Mouse (Mus musculus) limb, embryonic 15.5 days (tissue): ENCODE measurements around the gene Pnpla7. TPM values are rescaled to one million over a fixed set of nuclear protein-coding genes. Genes with fewer than 3 reads are reported as not detected.

Experiments
- ATAC-seq: fragments of 200-750 bp; cut with Nextera tagmentation; 2 replicates; pipeline ENCODE4 v1.8.0; 2017; ENCODE audit warnings: low read depth, moderate TSS enrichment; ENCODE audit not compliant: insufficient number of reproducible peaks, low FRiP score, low TSS enrichment
- H3K27ac ChIP-seq: fragments of 300-500 bp; sonication (generic); 2 replicates; pipeline ENCODE4 v1.5.1; 2015; ENCODE audit warnings: moderate library complexity, mild to moderate bottlenecking, inconsistent platforms
- H3K27me3 ChIP-seq: fragments of 300-500 bp; sonication (generic); 2 replicates; pipeline ENCODE4 v1.6.1; 2015; ENCODE audit warnings: inconsistent platforms
- H3K36me3 ChIP-seq: fragments of 300-500 bp; sonication (generic); 2 replicates; pipeline ENCODE4 v1.6.1; 2015; ENCODE audit warnings: inconsistent platforms
- H3K4me1 ChIP-seq: fragments of 300-500 bp; sonication (generic); 2 replicates; pipeline ENCODE4 v1.6.1; 2015; ENCODE audit warnings: inconsistent platforms
- H3K4me2 ChIP-seq: fragments of 300-500 bp; sonication (generic); 2 replicates; pipeline ENCODE4 v1.6.1; 2015; ENCODE audit warnings: mild to moderate bottlenecking, inconsistent platforms
- H3K4me3 ChIP-seq: fragments of 300-500 bp; sonication (generic); 2 replicates; pipeline ENCODE4 v1.5.1; 2015; ENCODE audit warnings: mild to moderate bottlenecking, inconsistent platforms
- H3K9ac ChIP-seq: fragments of 300-500 bp; sonication (generic); 2 replicates; pipeline ENCODE4 v1.6.1; 2015; ENCODE audit warnings: inconsistent platforms
- H3K9me3 ChIP-seq: fragments of 300-500 bp; sonication (generic); 2 replicates; pipeline ENCODE4 v1.6.1; 2016; ENCODE audit warnings: inconsistent platforms
- WGBS: fragments of 180-500 bp; shearing (Covaris S2); methylation state at CpG from one replicate; pipeline ENCODE4 v1.1.7; 2015; 5-methylcytosine and 5-hydroxymethylcytosine counted together
- polyA plus RNA-seq: library from polyadenylated mRNA; unstranded; fragments of >200 nt; fragmentation: Nextera tagmentation; extraction: Ambion mirVana; gene quantifications from 2 replicates; pipeline ENCODE4 v1.2.1, GENCODE M21; 2015

The Pnpla7 gene
- polyA plus RNA-seq, 1 experiment from 2014 or later = 7.1 TPM

- H3K9me3 ChIP-seq = no peaks in the 10 kb centered on the region
- H3K36me3 ChIP-seq = peaks cover 30% of the 10 kb centered on the region
- H3K4me1 ChIP-seq = peaks cover 12% of the 10 kb centered on the region
- H3K9ac ChIP-seq = peak within 1 kb of the TSS; percentile 69
- peak within 1 kb of the TSS; percentile 80 for H3K4me3 ChIP-seq
- H3K27me3 ChIP-seq = no peaks in the 10 kb centered on the region
- peak within 1 kb of the TSS; percentile 78 for H3K4me2 ChIP-seq
- 3% methylated on average over 47 of the region's 47 CpGs for WGBS
- H3K27ac ChIP-seq = no peak within 1 kb of the TSS
- peak; percentile 78 for ATAC-seq
Measured at GRCm38 (mm10) chr2:25054221-25055067, 78.6 kb downstream of the Pnpla7 start, which contains the start of gene Nsmf. Gene Nsmf (plus strand): TSS chr2:25054355.

- H3K4me2 ChIP-seq = peak overlapping the region; percentile 78
- no peak overlapping the region for H3K27ac ChIP-seq
- H3K9me3 ChIP-seq = no peaks in the 10 kb centered on the region
- no peaks in the 10 kb centered on the region for H3K27me3 ChIP-seq
- peaks cover 36% of the 10 kb centered on the region for H3K36me3 ChIP-seq
- H3K9ac ChIP-seq = peak overlapping the region; percentile 69
- 62% methylated on average over 2 of the region's 2 CpGs for WGBS
- H3K4me3 ChIP-seq = peak overlapping the region; percentile 80
- ATAC-seq = no peak
- peaks cover 12% of the 10 kb centered on the region for H3K4me1 ChIP-seq
Measured at GRCm38 (mm10) chr2:25055068-25055405, 79.2 kb downstream of the Pnpla7 start.

- 91% methylated on average over 21 of the region's 21 CpGs for WGBS
- H3K27me3 ChIP-seq = no peaks in the 10 kb centered on the region
- H3K9ac ChIP-seq = no peak overlapping the region
- H3K36me3 ChIP-seq = peaks cover 41% of the 10 kb centered on the region
- ATAC-seq = no peak
- H3K4me1 ChIP-seq = peaks cover 12% of the 10 kb centered on the region
- peak overlapping the region; percentile 78 for H3K4me2 ChIP-seq
- no peak overlapping the region for H3K27ac ChIP-seq
- peak overlapping the region; percentile 80 for H3K4me3 ChIP-seq
- no peaks in the 10 kb centered on the region for H3K9me3 ChIP-seq
Measured at GRCm38 (mm10) chr2:25055409-25056155, 79.7 kb downstream of the Pnpla7 start.

GRCm38 (mm10) chr2:25058926-25059325, 83.1 kb downstream of the Pnpla7 start:
- no peak for ATAC-seq
- no peak overlapping the region for H3K27ac ChIP-seq
- no peak overlapping the region for H3K9ac ChIP-seq
- no peak overlapping the region for H3K4me3 ChIP-seq
- WGBS = 89% methylated on average over 7 of the region's 7 CpGs
- no peaks in the 10 kb centered on the region for H3K27me3 ChIP-seq
- H3K9me3 ChIP-seq = no peaks in the 10 kb centered on the region
- H3K4me1 ChIP-seq = peaks cover 12% of the 10 kb centered on the region
- peaks cover 54% of the 10 kb centered on the region for H3K36me3 ChIP-seq
- H3K4me2 ChIP-seq = no peak overlapping the region

- no peak overlapping the region for H3K4me2 ChIP-seq
- H3K4me1 ChIP-seq = no peaks in the 10 kb centered on the region
- no peak for ATAC-seq
- H3K4me3 ChIP-seq = no peak overlapping the region
- no peak overlapping the region for H3K9ac ChIP-seq
- no peaks in the 10 kb centered on the region for H3K27me3 ChIP-seq
- H3K9me3 ChIP-seq = no peaks in the 10 kb centered on the region
- 97% methylated on average over 5 of the region's 5 CpGs for WGBS
- peaks cover 31% of the 10 kb centered on the region for H3K36me3 ChIP-seq
- H3K27ac ChIP-seq = no peak overlapping the region
Measured at GRCm38 (mm10) chr2:25063523-25063922, 87.7 kb downstream of the Pnpla7 start.

- Histone ChIP-seq H3K4me2 (no peak overlapping the region), H3K36me3 (peaks cover 25% of the 10 kb centered on the region), H3K9ac (no peak overlapping the region), H3K4me1 (no peaks in the 10 kb centered on the region), H3K4me3 (no peak overlapping the region), H3K9me3 (no peaks in the 10 kb centered on the region), H3K27ac (no peak overlapping the region), H3K27me3 (no peaks in the 10 kb centered on the region)
- 95% methylated on average over 1 of the region's 1 CpGs for WGBS
- ATAC-seq = no peak
Measured at GRCm38 (mm10) chr2:25064285-25064684, 88.5 kb downstream of the Pnpla7 start.

GRCm38 (mm10) chr2:25065537-25065936, 89.7 kb downstream of the Pnpla7 start:
- no peak for ATAC-seq
- Histone ChIP-seq H3K36me3 (peaks cover 13% of the 10 kb centered on the region), H3K4me1 (no peaks in the 10 kb centered on the region), H3K9me3 (no peaks in the 10 kb centered on the region), H3K27ac (no peak overlapping the region), H3K4me3 (no peak overlapping the region), H3K27me3 (no peaks in the 10 kb centered on the region), H3K9ac (no peak overlapping the region), H3K4me2 (no peak overlapping the region)

GRCm38 (mm10) chr2:25066552-25066951, 90.7 kb downstream of the Pnpla7 start:
- no peaks in the 10 kb centered on the region for H3K9me3 ChIP-seq
- no peak overlapping the region for H3K4me2 ChIP-seq
- 82% methylated on average over 4 of the region's 4 CpGs for WGBS
- H3K4me3 ChIP-seq = no peak overlapping the region
- no peaks in the 10 kb centered on the region for H3K4me1 ChIP-seq
- no peak overlapping the region for H3K9ac ChIP-seq
- no peak for ATAC-seq
- H3K36me3 ChIP-seq = peaks cover 8% of the 10 kb centered on the region
- no peak overlapping the region for H3K27ac ChIP-seq
- no peaks in the 10 kb centered on the region for H3K27me3 ChIP-seq

- Histone ChIP-seq H3K9ac (no peak overlapping the region), H3K4me2 (no peak overlapping the region), H3K36me3 (no peaks in the 10 kb centered on the region), H3K27me3 (no peaks in the 10 kb centered on the region), H3K4me3 (no peak overlapping the region), H3K27ac (no peak overlapping the region), H3K9me3 (no peaks in the 10 kb centered on the region), H3K4me1 (no peaks in the 10 kb centered on the region)
- ATAC-seq = no peak
- WGBS = 74% methylated on average over 4 of the region's 4 CpGs
Measured at GRCm38 (mm10) chr2:25069537-25069936, 93.7 kb downstream of the Pnpla7 start.

- Histone ChIP-seq H3K4me3 (no peak overlapping the region), H3K9ac (no peak overlapping the region), H3K27ac (no peak overlapping the region), H3K27me3 (no peaks in the 10 kb centered on the region), H3K4me1 (no peaks in the 10 kb centered on the region), H3K9me3 (no peaks in the 10 kb centered on the region), H3K36me3 (no peaks in the 10 kb centered on the region), H3K4me2 (no peak overlapping the region)
- no peak for ATAC-seq
- 87% methylated on average over 4 of the region's 4 CpGs for WGBS
Measured at GRCm38 (mm10) chr2:25072398-25072797, 96.6 kb downstream of the Pnpla7 start.

- Histone ChIP-seq H3K36me3 (no peaks in the 10 kb centered on the region), H3K9me3 (no peaks in the 10 kb centered on the region), H3K4me1 (no peaks in the 10 kb centered on the region), H3K4me2 (no peak overlapping the region), H3K27me3 (no peaks in the 10 kb centered on the region), H3K27ac (no peak overlapping the region), H3K9ac (no peak overlapping the region), H3K4me3 (no peak overlapping the region)
- 59% methylated on average over 4 of the region's 4 CpGs for WGBS
- no peak for ATAC-seq
Measured at GRCm38 (mm10) chr2:25075506-25075905, 99.7 kb downstream of the Pnpla7 start.

- Histone ChIP-seq H3K4me1 (no peaks in the 10 kb centered on the region), H3K36me3 (no peaks in the 10 kb centered on the region), H3K4me3 (no peak overlapping the region), H3K9ac (no peak overlapping the region), H3K27ac (no peak overlapping the region), H3K9me3 (no peaks in the 10 kb centered on the region), H3K27me3 (no peaks in the 10 kb centered on the region; the same call in 1 of the 2 replicates), H3K4me2 (no peak overlapping the region)
- WGBS = 68% methylated on average over 1 of the region's 1 CpGs
- ATAC-seq = no peak
Measured at GRCm38 (mm10) chr2:25078967-25079366, 103.1 kb downstream of the Pnpla7 start.
